Mouse (Mus musculus): Measurements from ENCODE around the gene Gm18596. TPM values are rescaled to one million over a fixed set of nuclear protein-coding genes. Genes with fewer than 3 reads are reported as not detected.
"Not testable (repeated sequence)": the region's sequence is repeated elsewhere in the genome, so short reads cannot be mapped to it uniquely, and the experiment has no call there.

Gene Gm18596
- not detected in 2 replicates for total RNA-seq (2014; fragmentation: Nextera tagmentation)
- total RNA-seq (2017): not detected in 2 replicates
- not detected in 2 replicates for polyA plus RNA-seq (2012)

GRCm38 (mm10) chr10:77741924-77742688 lies at the start of gene Gm18596:
Gene Gm18596 (minus strand): TSS chr10:77742638.
- not testable (repeated sequence) for H3K9me3 ChIP-seq (replicated peaks); H3K27me3 ChIP-seq (ENCODE audit: insufficient read depth, low read length); ATAC-seq (ENCODE audit: extremely low read depth, insufficient number of reproducible peaks, low FRiP score, poor library complexity, severe bottlenecking); H3K36me3 ChIP-seq (replicated peaks); H3K4me1 ChIP-seq (ENCODE audit: insufficient read depth, low read depth, low read length); H3K4me3 ChIP-seq (ENCODE audit: low read depth, low read length); DNase-seq (ENCODE audit: low spot score)

DNA sequence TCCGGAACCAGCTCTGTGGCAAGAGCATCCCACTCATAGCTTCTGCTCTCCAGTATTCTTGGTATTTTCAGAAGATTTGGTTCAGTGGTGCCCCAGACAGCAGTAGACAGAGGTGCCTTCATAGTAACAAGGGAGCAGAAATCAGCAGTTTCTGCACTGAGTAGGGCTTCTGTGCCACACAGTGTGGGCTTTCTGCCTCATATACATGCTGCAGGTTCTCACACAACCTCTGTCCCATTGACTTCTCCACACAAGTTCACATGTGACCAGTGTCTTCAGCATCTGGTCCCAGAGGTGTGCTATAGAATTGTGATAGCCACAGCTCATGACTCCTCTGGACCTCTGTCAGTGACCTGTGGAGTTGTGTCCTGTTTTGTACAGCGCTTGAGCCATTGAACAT lies 46.2 kb upstream of the Gm18596 start:
- Histone ChIP-seq H3K36me3 (replicated peaks) (no peaks in the 10 kb centered on the region), H3K9me3 (replicated peaks) (no peaks in the 10 kb centered on the region), H3K27me3 (ENCODE audit: insufficient read depth, low read length) (no peaks in the 10 kb centered on the region), H3K4me3 (ENCODE audit: low read depth, low read length) (no peak overlapping the region), H3K4me1 (ENCODE audit: insufficient read depth, low read depth, low read length) (no peaks in the 10 kb centered on the region)
- ATAC-seq (ENCODE audit: extremely low read depth, insufficient number of reproducible peaks, low FRiP score, poor library complexity, severe bottlenecking) (no peak), DNase-seq (ENCODE audit: low spot score) (no peak)
- TF ChIP-seq GATA1 (IDR thresholded peaks at IDR 0.05; ENCODE audit: borderline replicate concordance, low read length): no peak
- no peak for TF ChIP-seq GATA2 (IDR thresholded peaks at IDR 0.05; ENCODE audit: borderline replicate concordance, low read depth, low read length)
- no peak for TF ChIP-seq CTCF (IDR thresholded peaks at IDR 0.05; ENCODE audit: low read depth, low read length)
- no peak for TF ChIP-seq POLR2AphosphoS5 (IDR thresholded peaks at IDR 0.05; ENCODE audit: insufficient replicate concordance, low read depth, low read length)
- TF ChIP-seq TAL1 (conservative IDR thresholded peaks at IDR 0.05; ENCODE audit: low read depth, low read length): no peak

- not testable (repeated sequence) for H3K36me3 ChIP-seq (replicated peaks); H3K9me3 ChIP-seq (replicated peaks); DNase-seq (ENCODE audit: low spot score); ATAC-seq (ENCODE audit: extremely low read depth, insufficient number of reproducible peaks, low FRiP score, poor library complexity, severe bottlenecking); H3K4me3 ChIP-seq (ENCODE audit: low read depth, low read length); H3K4me1 ChIP-seq (ENCODE audit: insufficient read depth, low read depth, low read length); H3K27me3 ChIP-seq (ENCODE audit: insufficient read depth, low read length)
Observed at GRCm38 (mm10) chr10:77787876-77788275, 45.4 kb upstream of the Gm18596 start, which contains the start of gene Gm7137. Gene Gm7137 (minus strand): TSS chr10:77788200.

- not testable (repeated sequence) for H3K27me3 ChIP-seq (ENCODE audit: insufficient read depth, low read length); ATAC-seq (ENCODE audit: extremely low read depth, insufficient number of reproducible peaks, low FRiP score, poor library complexity, severe bottlenecking); H3K4me1 ChIP-seq (ENCODE audit: insufficient read depth, low read depth, low read length); H3K4me3 ChIP-seq (ENCODE audit: low read depth, low read length); DNase-seq (ENCODE audit: low spot score); H3K36me3 ChIP-seq (replicated peaks); H3K9me3 ChIP-seq (replicated peaks)
Observed at GRCm38 (mm10) chr10:77783396-77783795, 41.0 kb upstream of the Gm18596 start.

DNA sequence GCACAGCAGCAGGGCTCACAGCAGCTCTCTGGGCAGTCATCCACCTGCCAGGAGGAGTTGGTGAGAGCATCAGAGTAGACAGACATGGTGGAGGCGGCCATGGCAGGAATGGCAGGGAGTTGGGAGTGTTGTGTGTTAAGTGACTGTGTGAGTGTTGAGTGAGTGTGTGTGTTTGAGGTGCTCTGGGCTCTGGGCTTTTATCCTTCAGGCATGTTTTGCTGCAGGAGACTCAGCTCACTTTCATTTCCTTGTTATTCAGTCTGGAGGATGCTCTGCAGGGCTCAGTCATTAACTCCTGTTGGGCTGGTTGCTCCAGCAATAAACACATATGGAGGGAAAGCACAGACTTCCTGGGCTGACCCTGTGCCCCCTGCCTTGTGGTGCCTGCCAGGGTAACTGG lies 40.0 kb upstream of the Gm18596 start, which contains the start of gene Gm3250:
Gene Gm3250, minus strand, starts transcription at position 101 of the 400 bp plus-strand sequence.
- ATAC-seq (ENCODE audit: extremely low read depth, insufficient number of reproducible peaks, low FRiP score, poor library complexity, severe bottlenecking); H3K4me1 ChIP-seq (ENCODE audit: insufficient read depth, low read depth, low read length); H3K36me3 ChIP-seq (replicated peaks); H3K4me3 ChIP-seq (ENCODE audit: low read depth, low read length); H3K27me3 ChIP-seq (ENCODE audit: insufficient read depth, low read length); H3K9me3 ChIP-seq (replicated peaks); DNase-seq (ENCODE audit: low spot score): not testable (repeated sequence)

DNA sequence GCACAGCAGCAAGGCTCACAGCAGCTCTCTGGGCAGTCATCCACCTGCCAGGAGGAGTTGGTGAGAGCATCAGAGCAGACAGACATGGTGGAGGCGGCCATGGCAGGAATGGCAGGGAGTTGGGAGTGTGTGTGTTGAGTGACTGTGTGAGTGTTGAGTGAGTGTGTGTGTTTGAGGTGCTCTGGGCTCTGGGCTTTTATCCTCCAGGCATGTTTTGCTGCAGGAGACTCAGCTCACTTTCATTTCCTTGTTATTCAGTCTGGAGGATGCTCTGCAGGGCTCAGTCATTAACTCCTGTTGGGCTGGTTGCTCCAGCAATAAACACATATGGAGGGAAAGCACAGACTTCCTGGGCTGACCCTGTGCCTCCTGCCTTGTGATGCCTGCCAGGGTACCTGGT lies 34.4 kb upstream of the Gm18596 start, which contains the start of gene Gm7138:
Gene Gm7138, minus strand, starts transcription at position 101 of the 400 bp plus-strand sequence.
- not testable (repeated sequence) for H3K4me1 ChIP-seq (ENCODE audit: insufficient read depth, low read depth, low read length); ATAC-seq (ENCODE audit: extremely low read depth, insufficient number of reproducible peaks, low FRiP score, poor library complexity, severe bottlenecking); H3K27me3 ChIP-seq (ENCODE audit: insufficient read depth, low read length); H3K36me3 ChIP-seq (replicated peaks); H3K4me3 ChIP-seq (ENCODE audit: low read depth, low read length); DNase-seq (ENCODE audit: low spot score); H3K9me3 ChIP-seq (replicated peaks)

GRCm38 (mm10) chr10:77772142-77772541 lies 29.7 kb upstream of the Gm18596 start:
- not testable (repeated sequence) for ATAC-seq (ENCODE audit: extremely low read depth, insufficient number of reproducible peaks, low FRiP score, poor library complexity, severe bottlenecking); H3K36me3 ChIP-seq (replicated peaks); H3K27me3 ChIP-seq (ENCODE audit: insufficient read depth, low read length); H3K4me1 ChIP-seq (ENCODE audit: insufficient read depth, low read depth, low read length); H3K9me3 ChIP-seq (replicated peaks); H3K4me3 ChIP-seq (ENCODE audit: low read depth, low read length); DNase-seq (ENCODE audit: low spot score)

DNA sequence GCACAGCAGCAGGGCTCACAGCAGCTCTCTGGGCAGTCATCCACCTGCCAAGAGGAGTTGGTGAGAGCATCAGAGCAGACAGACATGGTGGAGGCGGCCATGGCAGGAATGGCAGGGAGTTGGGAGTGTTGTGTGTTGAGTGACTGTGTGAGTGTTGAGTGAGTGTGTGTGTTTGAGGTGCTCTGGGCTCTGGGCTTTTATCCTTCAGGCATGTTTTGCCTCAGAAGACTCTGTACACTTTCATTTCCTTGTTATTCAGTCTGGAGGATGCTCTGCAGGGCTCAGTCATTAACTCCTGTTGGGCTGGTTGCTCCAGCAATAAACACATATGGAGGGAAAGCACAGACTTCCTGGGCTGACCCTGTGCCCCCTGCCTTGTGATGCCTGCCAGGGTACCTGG lies 28.8 kb upstream of the Gm18596 start, which contains the start of gene Gm3238:
Gene Gm3238, minus strand, starts transcription at position 101 of the 400 bp plus-strand sequence.
- not testable (repeated sequence) for H3K9me3 ChIP-seq (replicated peaks); DNase-seq (ENCODE audit: low spot score); H3K27me3 ChIP-seq (ENCODE audit: insufficient read depth, low read length); H3K4me3 ChIP-seq (ENCODE audit: low read depth, low read length); H3K4me1 ChIP-seq (ENCODE audit: insufficient read depth, low read depth, low read length); H3K36me3 ChIP-seq (replicated peaks); ATAC-seq (ENCODE audit: extremely low read depth, insufficient number of reproducible peaks, low FRiP score, poor library complexity, severe bottlenecking)

All from G1E (cell line).